Mouse (Mus musculus) bone marrow macrophage, adult 2 months (primary cell): ENCODE measurements at regions not wholly inside any gene's neighbourhood (a gene's known extent, or its start where the extent isn't known, plus 50 kb on each side); places are given as distances from the start of the nearest gene placed in this dataset.
"Not testable (repeated sequence)": the region's sequence is repeated elsewhere in the genome, so short reads cannot be mapped to it uniquely, and the experiment has no call there.

Experiments used
- H3K27ac ChIP-seq: 2 replicates; pipeline ENCODE4 v1.5.1; 2012; ENCODE audit warnings: low read depth, low read length; ENCODE audit not compliant: insufficient read depth
- H3K4me1 ChIP-seq: 2 replicates; pipeline ENCODE4 v1.6.1; 2012; ENCODE audit warnings: low read length; ENCODE audit not compliant: control insufficient read depth, insufficient read depth
- H3K4me3 ChIP-seq: 2 replicates; pipeline ENCODE4 v1.5.1; 2012; ENCODE audit warnings: mild to moderate bottlenecking, low read length, moderate library complexity; ENCODE audit not compliant: insufficient read depth
- CTCF ChIP-seq: IDR thresholded peaks from 2 replicates; pipeline ENCODE4 v1.5.1; 2012; ENCODE audit warnings: low read depth, mild to moderate bottlenecking, low read length, moderate library complexity
- POLR2A ChIP-seq: IDR thresholded peaks from 2 replicates; pipeline ENCODE4 v1.6.1; 2012; ENCODE audit warnings: mild to moderate bottlenecking, low read depth, low read length, borderline replicate concordance

- no peak overlapping the region for H3K4me3 ChIP-seq
- TF ChIP-seq CTCF: no peak
- no peaks in the 10 kb centered on the region for H3K4me1 ChIP-seq
- H3K27ac ChIP-seq: no peak overlapping the region
These were observed 588.3 kb downstream of the Pdcd6ip start for GRCm38 (mm10) chr9:113119721-113120120.

DNA sequence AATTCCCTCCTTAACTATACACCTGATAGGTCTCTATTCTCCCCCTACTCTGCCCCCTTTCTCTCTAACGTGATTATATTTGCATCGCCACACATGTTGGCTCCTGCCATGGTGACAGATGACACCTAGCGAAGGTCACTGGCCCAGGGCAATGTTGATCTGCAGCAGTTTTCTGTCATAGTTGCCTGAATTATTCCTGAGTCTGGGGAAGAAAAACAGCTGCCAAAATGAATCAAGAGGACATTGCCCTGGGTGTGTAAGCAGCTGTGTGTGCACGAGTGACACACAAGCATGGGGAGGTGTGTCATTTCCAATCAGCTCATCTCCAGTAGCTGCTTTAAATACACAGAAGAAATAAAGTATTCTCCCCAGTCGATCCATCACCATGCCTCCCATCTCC lies 592.5 kb downstream of the Pdcd6ip start:
- Histone ChIP-seq H3K4me3 (no peak overlapping the region), H3K27ac (no peak overlapping the region), H3K4me1 (no peaks in the 10 kb centered on the region)
- TF ChIP-seq POLR2A (no peak), CTCF (no peak)

DNA sequence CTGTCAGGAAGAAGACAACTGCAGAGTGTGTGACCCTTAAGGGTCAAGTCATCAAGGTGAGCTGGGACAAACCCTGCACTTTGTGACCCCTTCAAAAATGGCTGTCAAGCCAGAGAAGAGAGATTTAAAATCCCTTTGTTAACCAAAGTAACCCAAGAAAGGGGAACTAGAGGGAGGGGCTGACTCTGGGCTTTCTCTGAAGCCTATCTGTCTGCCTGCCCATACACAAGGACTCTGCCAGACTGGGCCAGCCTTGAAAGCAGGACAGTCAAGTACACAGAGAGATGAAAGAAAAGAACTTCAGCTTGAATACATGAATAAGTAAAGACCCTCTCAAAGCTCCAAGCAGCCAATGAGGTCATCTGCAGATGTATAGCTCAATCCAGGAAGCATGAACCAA lies 595.3 kb downstream of the Pdcd6ip start:
- H3K27ac ChIP-seq: no peak overlapping the region
- no peak for TF ChIP-seq POLR2A
- no peak for TF ChIP-seq CTCF
- H3K4me1 ChIP-seq: no peaks in the 10 kb centered on the region
- no peak overlapping the region for H3K4me3 ChIP-seq

GRCm38 (mm10) chr9:113101733-113102132 lies 606.3 kb downstream of the Pdcd6ip start:
- Histone ChIP-seq H3K27ac (no peak overlapping the region), H3K4me1 (no peaks in the 10 kb centered on the region), H3K4me3 (no peak overlapping the region)
- TF ChIP-seq CTCF (no peak), POLR2A (no peak)

- H3K27ac ChIP-seq: no peak overlapping the region
- TF ChIP-seq POLR2A (no peak), CTCF (no peak)
- no peak overlapping the region for H3K4me3 ChIP-seq
- H3K4me1 ChIP-seq: no peaks in the 10 kb centered on the region
These were observed 607.4 kb downstream of the Pdcd6ip start for GRCm38 (mm10) chr9:113100641-113101040.

DNA sequence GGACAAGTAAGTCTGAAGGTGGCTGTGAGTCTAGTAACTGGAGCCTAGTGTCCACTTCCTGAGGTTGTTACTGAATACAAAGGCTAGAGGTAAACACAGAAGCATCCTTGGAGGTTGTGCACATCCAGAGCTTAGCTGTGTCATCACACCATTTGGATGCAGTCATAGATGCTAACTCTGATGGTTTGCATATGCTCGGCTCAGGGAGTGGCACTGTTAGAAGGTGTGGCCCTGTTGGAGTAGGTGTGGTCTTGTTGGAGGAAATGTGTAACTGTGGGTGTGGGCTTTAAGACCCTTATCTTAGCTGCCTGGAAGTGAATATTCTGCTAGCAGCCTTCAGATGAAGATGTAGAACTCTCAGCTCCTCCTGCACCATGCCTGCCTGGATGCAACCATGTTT lies 612.6 kb downstream of the Pdcd6ip start:
- not testable (repeated sequence) for H3K4me1 ChIP-seq, H3K27ac ChIP-seq, H3K4me3 ChIP-seq

DNA sequence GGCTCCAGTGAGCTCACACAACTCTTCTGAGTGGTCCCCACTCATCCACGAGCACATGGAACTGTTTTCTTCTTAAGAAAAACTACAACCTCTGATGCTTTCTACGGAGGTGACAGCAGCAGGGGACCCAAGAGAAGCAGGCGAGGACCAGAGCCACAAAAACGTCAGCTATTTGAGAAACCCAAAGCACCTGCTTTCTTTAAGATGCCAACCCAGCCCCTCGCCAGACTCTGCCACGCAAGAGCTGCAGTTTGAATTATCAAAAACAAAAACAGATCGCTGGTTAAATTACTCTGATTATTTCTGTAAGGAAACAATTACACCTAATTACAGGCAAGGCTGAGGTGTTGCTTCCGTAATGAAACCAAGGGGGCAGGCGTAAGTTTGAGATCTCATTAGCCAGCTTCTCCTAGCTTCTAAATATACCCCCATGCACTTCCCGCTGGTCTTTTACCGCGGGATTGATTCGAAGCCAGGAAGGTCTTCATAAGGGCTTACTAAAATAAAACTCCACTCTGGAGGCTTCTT lies 614.1 kb downstream of the Pdcd6ip start:
- TF ChIP-seq POLR2A: no peak
- TF ChIP-seq CTCF: no peak
- no peaks in the 10 kb centered on the region for H3K4me1 ChIP-seq
- H3K27ac ChIP-seq: no peak overlapping the region
- no peak overlapping the region for H3K4me3 ChIP-seq

DNA sequence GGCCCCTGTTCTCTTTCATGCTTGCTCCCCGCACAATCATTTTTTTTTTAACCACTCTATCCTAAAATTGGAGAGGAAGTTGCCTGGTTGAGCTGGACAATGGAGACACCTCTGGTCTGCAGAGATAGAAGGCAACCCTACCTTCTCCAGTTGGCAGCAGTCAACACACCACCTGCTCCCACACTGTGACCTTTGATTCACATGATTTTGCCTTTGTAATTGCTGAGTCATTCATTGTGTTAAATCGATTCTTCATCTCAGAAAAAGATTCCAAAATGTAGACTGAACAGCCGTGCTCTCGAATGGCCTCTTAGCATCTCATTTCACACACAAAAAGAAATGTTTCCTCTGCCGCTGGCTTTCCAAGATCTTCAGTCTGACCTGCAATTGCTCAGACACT lies 616.2 kb downstream of the Pdcd6ip start:
- no peaks in the 10 kb centered on the region for H3K4me1 ChIP-seq
- no peak overlapping the region for H3K4me3 ChIP-seq
- H3K27ac ChIP-seq: no peak overlapping the region
- TF ChIP-seq POLR2A (no peak), CTCF (no peak)

DNA sequence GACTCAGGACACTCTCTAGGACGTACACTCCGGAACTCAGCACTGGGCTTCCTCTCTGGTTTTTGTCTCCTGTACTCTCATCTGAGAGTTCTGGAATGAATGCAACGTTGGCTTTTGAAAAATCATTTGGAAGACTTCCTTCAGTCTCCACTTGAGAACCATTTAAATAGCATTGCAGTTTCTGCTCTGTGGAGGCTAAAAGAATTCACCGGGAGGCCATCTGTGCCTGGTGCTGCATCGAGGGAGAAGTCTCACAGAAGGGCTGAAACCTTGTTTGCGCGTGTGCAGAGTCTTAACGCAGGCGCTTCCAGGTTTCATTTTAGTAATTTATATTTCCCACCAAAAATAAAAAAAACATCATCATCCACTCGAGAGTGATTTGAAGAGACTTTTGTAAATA lies 620.3 kb downstream of the Pdcd6ip start:
- H3K27ac ChIP-seq: no peak overlapping the region
- H3K4me1 ChIP-seq: no peaks in the 10 kb centered on the region
- TF ChIP-seq POLR2A (no peak), CTCF (no peak)
- H3K4me3 ChIP-seq: no peak overlapping the region

GRCm38 (mm10) chr9:113085281-113085810 lies 622.7 kb downstream of the Pdcd6ip start:
- Histone ChIP-seq H3K4me3 (no peak overlapping the region), H3K4me1 (no peaks in the 10 kb centered on the region), H3K27ac (no peak overlapping the region)
- TF ChIP-seq CTCF (no peak), POLR2A (no peak)

- no peak for TF ChIP-seq POLR2A
- TF ChIP-seq CTCF: no peak
- H3K4me1 ChIP-seq: no peaks in the 10 kb centered on the region
- H3K27ac ChIP-seq: no peak overlapping the region
- no peak overlapping the region for H3K4me3 ChIP-seq
These were observed 633.2 kb downstream of the Pdcd6ip start for GRCm38 (mm10) chr9:113074866-113075265.
